Mouse (Mus musculus) lung, embryonic 14.5 days (tissue): ENCODE measurements around the gene Grin3a. TPM values are rescaled to one million over a fixed set of nuclear protein-coding genes. Genes with fewer than 3 reads are reported as not detected.

Experiments used
- ATAC-seq: fragments of 200-750 bp; cut with Nextera tagmentation; 2 replicates; pipeline ENCODE4 v1.8.0; 2017; ENCODE audit warnings: mild to moderate bottlenecking, moderate TSS enrichment, moderate library complexity; ENCODE audit not compliant: insufficient read depth
- DNase-seq: peaks from one replicate; pipeline ENCODE4 v3.0.0-alpha.2; 2015
- H3K27ac ChIP-seq: fragments of 300-500 bp; sonication (generic); 2 replicates; pipeline ENCODE4 v1.5.1; 2014; ENCODE audit warnings: low read depth, mild to moderate bottlenecking, moderate library complexity
- H3K27me3 ChIP-seq: fragments of 300-500 bp; sonication (generic); 2 replicates; pipeline ENCODE4 v1.6.1; 2014; ENCODE audit warnings: low read length, control low read depth; ENCODE audit not compliant: insufficient read depth
- H3K36me3 ChIP-seq: fragments of 300-500 bp; sonication (generic); 2 replicates; pipeline ENCODE4 v1.6.1; 2014; ENCODE audit warnings: control low read depth; ENCODE audit not compliant: insufficient read depth
- H3K4me1 ChIP-seq: fragments of 300-500 bp; sonication (generic); 2 replicates; pipeline ENCODE4 v1.6.1; 2014; ENCODE audit warnings: antibody characterized with exemption, control low read depth; ENCODE audit not compliant: insufficient read depth
- H3K4me2 ChIP-seq: fragments of 300-500 bp; sonication (generic); 2 replicates; pipeline ENCODE4 v1.6.1; 2014; ENCODE audit warnings: mild to moderate bottlenecking
- H3K4me3 ChIP-seq: fragments of 300-500 bp; sonication (generic); 2 replicates; pipeline ENCODE4 v1.5.1; 2014; ENCODE audit warnings: low read depth, low read length
- H3K9ac ChIP-seq: fragments of 300-500 bp; sonication (generic); 2 replicates; pipeline ENCODE4 v1.6.1; 2014
- H3K9me3 ChIP-seq: fragments of 300-500 bp; sonication (generic); 2 replicates; pipeline ENCODE4 v1.6.1; 2016; ENCODE audit warnings: low read depth, low read length, control low read depth
- CTCF ChIP-seq: IDR thresholded peaks from 2 replicates; pipeline ENCODE4 v1.5.1; 2016; ENCODE audit warnings: antibody characterized with exemption, low read depth
- WGBS: fragments of 180-500 bp; shearing (Covaris S2); extraction: QIAGEN DNeasy Blood & Tissue Kit; methylation state at CpG from one replicate; pipeline ENCODE4 v1.1.7; 2014; 5-methylcytosine and 5-hydroxymethylcytosine counted together
- polyA plus RNA-seq: library from polyadenylated mRNA; unstranded; fragments of >200 nt; fragmentation: Nextera tagmentation; extraction: Ambion mirVana; gene quantifications from 2 replicates; pipeline ENCODE4 v1.2.1, GENCODE M21; 2014

Gene Grin3a
- 0.45 and 0.55 TPM in 2 replicates for polyA plus RNA-seq

- H3K4me3 ChIP-seq = peak within 1 kb of the TSS; percentile 45
- DNase-seq = peak; percentile 86
- under 1% methylated on average over 25 of the region's 25 CpGs for WGBS
- H3K36me3 ChIP-seq = no peaks in the 10 kb centered on the region
- ATAC-seq = peak; percentile 95
- no peaks in the 10 kb centered on the region for H3K9me3 ChIP-seq
- no peak within 1 kb of the TSS for H3K27ac ChIP-seq
- H3K4me2 ChIP-seq = peak within 1 kb of the TSS; percentile 90
- no peaks in the 10 kb centered on the region; the same call in none of the 2 replicates for H3K4me1 ChIP-seq
- peak within 1 kb of the TSS; percentile 32 for H3K9ac ChIP-seq
- peaks cover 45% of the 10 kb centered on the region for H3K27me3 ChIP-seq
- TF ChIP-seq CTCF = peak; percentile 72
These were observed at the start of gene Grin3a for GRCm38 (mm10) chr4:49845612-49845985. Gene Grin3a (minus strand): TSS chr4:49845744.

DNA sequence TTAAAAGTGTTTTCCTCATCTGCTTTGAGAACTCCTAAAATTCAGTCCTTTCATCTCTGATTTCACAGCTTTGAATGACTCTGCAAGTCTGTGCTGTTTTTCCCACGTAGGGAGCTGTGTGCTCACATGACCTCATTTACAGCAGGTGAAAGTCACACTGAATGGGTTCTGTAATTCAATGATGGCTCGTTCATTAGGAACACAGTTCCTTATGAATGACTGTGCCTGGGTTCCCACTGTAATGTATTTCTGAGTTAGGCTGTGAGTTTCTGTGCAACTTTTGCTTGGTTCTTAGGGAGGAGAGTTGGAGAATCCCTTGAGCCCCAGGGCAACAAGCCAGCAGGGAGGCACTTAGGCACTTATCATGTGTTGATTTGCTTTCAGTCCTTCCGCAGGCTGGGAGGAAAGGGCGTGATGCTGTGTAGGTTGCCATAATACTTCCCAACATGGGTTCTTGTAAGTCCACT lies 46.3 kb upstream of the Grin3a start:
- Histone ChIP-seq H3K9ac (no peak overlapping the region), H3K4me2 (no peak overlapping the region), H3K36me3 (no peaks in the 10 kb centered on the region), H3K4me1 (no peaks in the 10 kb centered on the region), H3K27me3 (no peaks in the 10 kb centered on the region), H3K4me3 (no peak overlapping the region), H3K9me3 (no peaks in the 10 kb centered on the region), H3K27ac (no peak overlapping the region)
- no peak for TF ChIP-seq CTCF
- ATAC-seq = no peak
- peak; percentile 37 for DNase-seq
- WGBS = 31% methylated on average over 4 of the region's 4 CpGs

- Histone ChIP-seq H3K4me1 (no peaks in the 10 kb centered on the region), H3K4me2 (no peak overlapping the region), H3K36me3 (no peaks in the 10 kb centered on the region), H3K4me3 (no peak overlapping the region), H3K9ac (no peak overlapping the region), H3K9me3 (no peaks in the 10 kb centered on the region), H3K27ac (no peak overlapping the region), H3K27me3 (no peaks in the 10 kb centered on the region)
- TF ChIP-seq CTCF = no peak
- 30% methylated on average over 3 of the region's 3 CpGs for WGBS
- peak; percentile 21; the same call in 1 of the 2 replicates for ATAC-seq
- no peak for DNase-seq
These were observed 31.5 kb upstream of the Grin3a start for GRCm38 (mm10) chr4:49877084-49877483.

- no peak overlapping the region for H3K9ac ChIP-seq
- no peak for ATAC-seq
- H3K9me3 ChIP-seq = no peaks in the 10 kb centered on the region
- no peak overlapping the region for H3K4me3 ChIP-seq
- H3K4me2 ChIP-seq = no peak overlapping the region
- H3K27me3 ChIP-seq = no peaks in the 10 kb centered on the region
- 85% methylated on average over 2 of the region's 2 CpGs for WGBS
- TF ChIP-seq CTCF = no peak
- H3K36me3 ChIP-seq = no peaks in the 10 kb centered on the region
- H3K27ac ChIP-seq = no peak overlapping the region
- H3K4me1 ChIP-seq = no peaks in the 10 kb centered on the region
- DNase-seq = no peak
These were observed 15.1 kb upstream of the Grin3a start for GRCm38 (mm10) chr4:49860611-49861010.

DNA sequence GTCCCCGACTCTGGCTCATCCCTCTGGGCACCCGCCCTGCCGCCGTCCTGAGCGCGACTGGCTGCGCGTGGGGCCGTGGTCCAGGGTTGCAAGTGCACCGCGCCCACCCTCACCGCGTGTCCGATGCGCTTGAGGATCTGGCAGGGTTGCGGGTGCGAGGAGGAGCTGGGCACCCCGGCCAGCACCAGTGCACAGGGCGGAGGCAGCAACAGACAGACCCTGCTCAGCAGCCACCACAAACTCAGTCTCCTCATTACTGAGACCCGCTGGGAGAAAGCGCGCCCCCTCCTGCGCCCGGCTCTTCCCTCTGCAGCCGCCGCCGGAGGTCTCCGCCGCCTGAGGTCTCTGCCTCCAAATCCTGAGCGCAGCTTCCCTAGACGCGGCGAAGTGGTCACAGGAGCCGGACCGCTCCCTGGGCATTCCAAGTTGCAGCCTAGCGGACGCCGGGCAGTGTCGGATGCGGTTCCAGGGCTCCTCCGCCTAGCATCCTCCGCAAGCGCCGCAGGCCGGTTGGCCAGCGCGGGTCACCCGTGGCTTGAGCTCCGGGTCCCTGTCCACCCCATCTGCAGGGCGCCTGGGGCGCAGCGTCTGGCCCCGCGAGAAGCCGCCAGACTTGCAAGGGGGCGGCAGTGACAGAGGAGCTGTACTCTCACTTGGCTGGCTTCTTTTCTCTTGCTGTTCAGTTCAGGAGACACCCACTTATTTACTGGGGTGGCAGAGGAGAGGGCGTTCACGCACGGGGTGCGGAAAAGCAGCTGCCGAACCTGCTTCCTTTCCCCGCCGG lies 524 bp downstream of the Grin3a start:
- Histone ChIP-seq H3K4me1 (no peaks in the 10 kb centered on the region; the same call in none of the 2 replicates), H3K27ac (no peak overlapping the region), H3K27me3 (peaks cover 45% of the 10 kb centered on the region), H3K4me2 (peak overlapping the region; percentile 90), H3K4me3 (peak overlapping the region; percentile 45), H3K9me3 (no peaks in the 10 kb centered on the region), H3K36me3 (no peaks in the 10 kb centered on the region), H3K9ac (peak overlapping the region; percentile 32)
- TF ChIP-seq CTCF = no peak
- 2% methylated on average over 62 of the region's 63 CpGs for WGBS
- ATAC-seq = peak; percentile 48
- DNase-seq = peak; percentile 26

DNA sequence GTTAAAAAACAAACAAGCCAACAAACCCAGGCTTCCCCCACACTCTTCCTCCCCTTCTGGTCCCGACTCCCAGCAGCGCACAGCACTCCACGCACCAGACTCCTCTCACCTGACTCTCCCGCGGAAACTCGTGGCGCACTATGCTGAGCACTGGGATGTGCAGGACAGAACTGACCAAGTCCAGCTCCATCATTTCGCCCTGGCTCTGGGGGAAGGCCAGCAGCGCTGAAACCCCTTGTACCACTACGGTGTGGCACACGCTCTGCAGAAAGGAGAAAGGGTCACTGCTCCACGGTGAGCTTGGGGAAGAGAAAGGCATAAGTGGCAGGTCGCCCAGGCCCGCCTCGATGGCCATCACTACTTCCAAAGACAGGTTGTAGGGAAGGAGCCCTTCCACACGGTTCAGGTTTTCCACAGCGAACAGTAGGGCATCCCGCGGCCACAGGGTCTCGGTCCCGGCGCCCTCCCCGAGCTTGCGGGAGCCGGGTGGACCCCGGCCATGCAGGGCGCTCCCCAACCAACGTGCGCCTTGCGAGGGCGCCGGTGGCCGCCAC lies 1.2 kb downstream of the Grin3a start:
- Histone ChIP-seq H3K27me3 (peaks cover 45% of the 10 kb centered on the region), H3K4me2 (peak overlapping the region; percentile 90), H3K9me3 (no peaks in the 10 kb centered on the region), H3K36me3 (no peaks in the 10 kb centered on the region), H3K9ac (no peak overlapping the region), H3K4me1 (no peaks in the 10 kb centered on the region; the same call in none of the 2 replicates), H3K4me3 (peak overlapping the region; percentile 45), H3K27ac (no peak overlapping the region)
- DNase-seq (no peak), ATAC-seq (peak; percentile 14)
- WGBS = 6% methylated on average over 29 of the region's 33 CpGs
- no peak for TF ChIP-seq CTCF

DNA sequence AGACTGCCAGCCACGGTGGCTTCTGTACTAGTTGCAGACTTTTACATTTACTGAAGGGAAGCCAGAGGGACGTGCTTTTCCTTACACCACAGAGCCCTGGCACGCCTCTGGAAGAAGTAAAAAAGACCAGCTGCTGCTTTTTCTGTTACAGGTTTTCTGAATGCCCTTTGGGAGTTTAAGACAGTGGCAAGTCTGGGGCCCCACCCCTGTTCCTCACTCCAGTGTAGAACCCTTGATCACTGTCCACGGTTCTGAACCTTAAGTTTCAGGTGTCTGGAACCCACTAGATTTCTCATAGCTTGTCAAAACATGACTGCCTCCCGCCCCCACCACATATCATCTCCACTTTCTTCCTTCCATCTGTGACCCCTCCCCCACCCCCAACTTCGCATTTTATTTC lies 1.8 kb downstream of the Grin3a start:
- no peak overlapping the region for H3K4me2 ChIP-seq
- ATAC-seq (no peak), DNase-seq (peak; percentile 63)
- no peaks in the 10 kb centered on the region for H3K9me3 ChIP-seq
- no peak overlapping the region for H3K27ac ChIP-seq
- no peaks in the 10 kb centered on the region for H3K36me3 ChIP-seq
- no peak overlapping the region for H3K9ac ChIP-seq
- no peak for TF ChIP-seq CTCF
- WGBS = 25% methylated on average over 6 of the region's 6 CpGs
- peaks cover 45% of the 10 kb centered on the region for H3K27me3 ChIP-seq
- no peak overlapping the region for H3K4me3 ChIP-seq
- H3K4me1 ChIP-seq = no peaks in the 10 kb centered on the region; the same call in none of the 2 replicates
